31 mouse cellular contexts compared by ENCODE assay signal in the genomic region with DNA sequence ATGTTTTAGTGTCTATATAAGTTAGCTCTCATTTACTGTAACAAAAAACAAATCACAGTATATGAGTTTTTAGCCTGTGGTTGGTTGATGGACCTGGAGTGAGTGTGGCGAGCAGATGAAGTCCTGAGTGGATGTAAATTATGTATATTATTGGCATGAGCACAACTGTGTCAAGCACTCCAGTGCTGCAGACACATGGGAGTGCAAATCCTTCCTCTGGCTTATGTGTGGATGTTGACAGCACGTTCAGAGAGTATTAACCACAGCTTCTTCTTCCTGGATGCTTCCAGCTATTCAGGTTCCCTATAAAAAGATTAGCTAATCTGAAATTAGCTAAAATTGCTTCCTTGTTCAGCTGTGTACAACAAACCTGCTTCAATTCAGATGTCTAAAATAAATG. TPM values are rescaled to one million over a fixed set of nuclear protein-coding genes. Genes with fewer than 3 reads are reported as not detected.
A peak's percentile ranks its signal among the peaks of the same experiment; 100 is the strongest.
DNase-seq lines count a peak whose midpoint lies in the region; ATAC-seq lines count a peak whose summit lies in the region.
"Had no signal": no experiment of that assay in that cellular context is flagged by ENCODE, and none has a peak within 500 bp of the region (broad histone marks: within the 10 kb centered on the region; RNA-seq: fewer than 3 reads in every experiment).

No protein-coding gene starts in this region.

- H3K4me3 ChIP-seq in macrophage (ENCODE audit: inconsistent target): no peak overlapping the region
- H3K4me3 ChIP-seq in forebrain, embryonic 11.5 days (ENCODE audit: low read depth, low read length): no peak overlapping the region
- H3K4me3 ChIP-seq in kidney, embryonic 14.5 days (ENCODE audit: low read length): no peak overlapping the region
- H3K4me3 ChIP-seq: embryonic facial prominence, embryonic 12.5 days; embryonic facial prominence, embryonic 15.5 days; forebrain, embryonic 12.5 days; forebrain, embryonic 15.5 days; heart, embryonic 12.5 days; heart, embryonic 15.5 days; hindbrain, embryonic 10.5 days; hindbrain, embryonic 13.5 days; intestine, embryonic 15.5 days had no signal

- H3K4me1 ChIP-seq in forebrain, embryonic 11.5 days (replicated peaks; ENCODE audit: control insufficient read depth, insufficient read depth, low read length): no peaks in the 10 kb centered on the region
- no peaks in the 10 kb centered on the region for H3K4me1 ChIP-seq in kidney, embryonic 14.5 days (ENCODE audit: control insufficient read depth, insufficient read depth, low read length)
- H3K4me1 ChIP-seq: embryonic facial prominence, embryonic 12.5 days; embryonic facial prominence, embryonic 15.5 days; forebrain, embryonic 12.5 days; forebrain, embryonic 15.5 days; heart, embryonic 12.5 days; heart, embryonic 15.5 days; hindbrain, embryonic 10.5 days; hindbrain, embryonic 13.5 days; intestine, embryonic 15.5 days had no signal

- no peaks in the 10 kb centered on the region for H3K79me2 ChIP-seq in macrophage (ENCODE audit: inconsistent target)

- WGBS in macrophage (ENCODE audit: missing documents): 42% methylated on average over 2 of the region's 2 CpGs
- 68% methylated on average over 2 of the region's 2 CpGs for WGBS in forebrain, embryonic 11.5 days
- WGBS in kidney, embryonic 14.5 days: 76% methylated on average over 2 of the region's 2 CpGs

- no peaks in the 10 kb centered on the region for H3K36me3 ChIP-seq in macrophage (ENCODE audit: inconsistent target)
- no peaks in the 10 kb centered on the region for H3K36me3 ChIP-seq in forebrain, embryonic 11.5 days (ENCODE audit: control insufficient read depth, insufficient read depth, low read length)
- no peaks in the 10 kb centered on the region for H3K36me3 ChIP-seq in kidney, embryonic 14.5 days (ENCODE audit: control insufficient read depth, insufficient read depth, low read length)
- H3K36me3 ChIP-seq: embryonic facial prominence, embryonic 12.5 days; embryonic facial prominence, embryonic 15.5 days; forebrain, embryonic 12.5 days; forebrain, embryonic 15.5 days; G1E; heart, embryonic 12.5 days; heart, embryonic 15.5 days; hindbrain, embryonic 10.5 days; hindbrain, embryonic 13.5 days; intestine, embryonic 15.5 days had no signal

- H3K27ac ChIP-seq in macrophage: peak overlapping the region; percentile 22
- H3K27ac ChIP-seq in forebrain, embryonic 11.5 days (ENCODE audit: low read depth, low read length): no peak overlapping the region
- H3K27ac ChIP-seq in kidney, embryonic 14.5 days (ENCODE audit: low read depth, low read length): no peak overlapping the region
- H3K27ac ChIP-seq: embryonic facial prominence, embryonic 12.5 days; embryonic facial prominence, embryonic 15.5 days; forebrain, embryonic 12.5 days; forebrain, embryonic 15.5 days; heart, embryonic 15.5 days; hindbrain, embryonic 10.5 days; hindbrain, embryonic 13.5 days; intestine, embryonic 15.5 days had no signal

- DNase-seq in heart, adult 11 months: peak; percentile 76
- DNase-seq in heart, adult 8-10 months (ENCODE audit: low spot score): no peak
- no peak for DNase-seq in forebrain, embryonic 11.5 days (ENCODE audit: low spot score)
- DNase-seq: adrenal gland, postnatal 10 days; adrenal gland, postnatal 36 days; B cell, adult 2 months; cerebellum, adult 11 months; cerebellum, adult 2 months; cerebellum, adult 9-11 months; gastrocnemius, postnatal 25 days; heart, postnatal 10 days; heart, postnatal 36 days had no signal

- no peak overlapping the region for H3K4me2 ChIP-seq in forebrain, embryonic 11.5 days (ENCODE audit: low read depth, low read length, severe bottlenecking)
- no peak overlapping the region for H3K4me2 ChIP-seq in kidney, embryonic 14.5 days (replicated peaks; ENCODE audit: low read depth, low read length)
- H3K4me2 ChIP-seq: embryonic facial prominence, embryonic 12.5 days; embryonic facial prominence, embryonic 15.5 days; forebrain, embryonic 12.5 days; forebrain, embryonic 15.5 days; heart, embryonic 12.5 days; heart, embryonic 15.5 days; hindbrain, embryonic 13.5 days; intestine, embryonic 15.5 days had no signal

- 0 out of 2 replicates have a peak, but pooled peaks have one; percentile 43 for ATAC-seq in monocyte, adult 5-6 weeks (replicated peaks; ENCODE audit: insufficient number of reproducible peaks, low FRiP score, low TSS enrichment, poor library complexity, severe bottlenecking)
- ATAC-seq in forebrain, embryonic 11.5 days (replicated peaks; ENCODE audit: low FRiP score): no peak
- ATAC-seq in kidney, embryonic 14.5 days (ENCODE audit: low FRiP score, low TSS enrichment): no peak
- ATAC-seq: forebrain, embryonic 15.5 days; hindbrain, embryonic 16.5 days; intestine, embryonic 15.5 days; Patski had no signal

- H3K27me3 ChIP-seq in forebrain, embryonic 11.5 days (ENCODE audit: control insufficient read depth, insufficient read depth, low read length): no peaks in the 10 kb centered on the region
- no peaks in the 10 kb centered on the region for H3K27me3 ChIP-seq in kidney, embryonic 14.5 days (ENCODE audit: control insufficient read depth, insufficient read depth, low read length)
- H3K27me3 ChIP-seq: CH12.LX; embryonic facial prominence, embryonic 12.5 days; embryonic facial prominence, embryonic 15.5 days; forebrain, embryonic 12.5 days; forebrain, embryonic 15.5 days; heart, embryonic 12.5 days; heart, embryonic 15.5 days; hindbrain, embryonic 13.5 days; intestine, embryonic 15.5 days; Patski had no signal

- no peak overlapping the region for H3K9ac ChIP-seq in forebrain, embryonic 11.5 days (ENCODE audit: low read length)
- no peak overlapping the region for H3K9ac ChIP-seq in kidney, embryonic 14.5 days (ENCODE audit: low read depth, low read length)
- H3K9ac ChIP-seq: embryonic facial prominence, embryonic 12.5 days; embryonic facial prominence, embryonic 15.5 days; forebrain, embryonic 12.5 days; forebrain, embryonic 15.5 days; heart, embryonic 12.5 days; heart, embryonic 15.5 days; hindbrain, embryonic 13.5 days; intestine, embryonic 15.5 days had no signal

- H3K9me3 ChIP-seq in forebrain, embryonic 11.5 days (ENCODE audit: control insufficient read depth, low read length): no peaks in the 10 kb centered on the region
- H3K9me3 ChIP-seq in kidney, embryonic 14.5 days (ENCODE audit: control insufficient read depth, low read length): no peaks in the 10 kb centered on the region
- H3K9me3 ChIP-seq: embryonic facial prominence, embryonic 12.5 days; embryonic facial prominence, embryonic 15.5 days; forebrain, embryonic 12.5 days; forebrain, embryonic 15.5 days; G1E; heart, embryonic 12.5 days; heart, embryonic 15.5 days; hindbrain, embryonic 10.5 days; hindbrain, embryonic 13.5 days; intestine, embryonic 15.5 days had no signal

RNA-seq across cellular contexts. Expression of gene Cd200r3, which starts 42.6 kb away (rescaled TPM):
- not detected for total RNA-seq in heart, adult 8-10 months (2022)
- total RNA-seq in macrophage (2018; cell fraction: chromatin; rRNA removed): 1 to 10 TPM in 5 of 26 experiments, under 1 TPM in 5, not detected in 16; 0.33 to 1.4 (median 0.91) TPM
- under 1 TPM in 17 of 26 experiments, not detected in 9; 0.11 to 0.58 (median 0.24) TPM for total RNA-seq in macrophage (2018; cell fraction: cytosol; rRNA removed)
- total RNA-seq in macrophage (2018; cell fraction: nucleus; rRNA removed): 1 to 10 TPM in 3 of 26 experiments, under 1 TPM in 12, not detected in 11; 0.14 to 1.1 (median 0.64) TPM
- 0.21 to 0.37 TPM in 2 of 3 replicates, not detected in the other for polyA plus RNA-seq in macrophage (2018)
- 8.7 to 73.1 TPM (median 52.5 TPM) in 3 replicates for total RNA-seq in monocyte, adult 5-6 weeks (2017)
- polyA plus RNA-seq in forebrain, embryonic 11.5 days (2014; fragmentation: Nextera tagmentation; extraction: Ambion mirVana): not detected in 2 replicates
- 0.31 TPM in 1 of 2 replicates, not detected in the other for polyA plus RNA-seq in kidney, embryonic 14.5 days (2014; fragmentation: Nextera tagmentation; extraction: Ambion mirVana)
- total RNA-seq: adrenal gland, adult 18-20 months; adrenal gland, postnatal 36 days; gastrocnemius, adult 8-10 months; gastrocnemius, postnatal 25 days; heart, postnatal 10 days; heart, postnatal 36 days had no signal
- polyA plus RNA-seq: cerebellum, adult 2 months; embryonic facial prominence, embryonic 12.5 days; forebrain, embryonic 12.5 days; forebrain, embryonic 15.5 days; gonadal fat pad, adult 2 months; hindbrain, embryonic 10.5 days; hindbrain, embryonic 13.5 days; Patski had no signal
